Mouse (Mus musculus): Measurements from ENCODE around the gene Thsd7b. TPM values are rescaled to one million over a fixed set of nuclear protein-coding genes. Genes with fewer than 3 reads are reported as not detected.

The Thsd7b gene
- polyA plus RNA-seq, 1 experiment from 2014 or later, result 0.77 TPM

GRCm38 (mm10) chr1:129675878-129676277 is 402.8 kb downstream of the Thsd7b start:
- no peak overlapping the region for H3K9ac ChIP-seq
- no peaks in the 10 kb centered on the region for H3K4me1 ChIP-seq
- WGBS, result 14% methylated on average over 1 of the region's 1 CpGs
- ATAC-seq (replicated peaks; ENCODE audit: low FRiP score), result peak; percentile 54; the same call in 1 of the 2 replicates
- H3K4me3 ChIP-seq (replicated peaks), result no peak overlapping the region
- no peaks in the 10 kb centered on the region for H3K36me3 ChIP-seq
- no peaks in the 10 kb centered on the region for H3K9me3 ChIP-seq (replicated peaks)
- no peaks in the 10 kb centered on the region for H3K27me3 ChIP-seq
- no peak overlapping the region for H3K27ac ChIP-seq
- no peak overlapping the region for H3K4me2 ChIP-seq

DNA sequence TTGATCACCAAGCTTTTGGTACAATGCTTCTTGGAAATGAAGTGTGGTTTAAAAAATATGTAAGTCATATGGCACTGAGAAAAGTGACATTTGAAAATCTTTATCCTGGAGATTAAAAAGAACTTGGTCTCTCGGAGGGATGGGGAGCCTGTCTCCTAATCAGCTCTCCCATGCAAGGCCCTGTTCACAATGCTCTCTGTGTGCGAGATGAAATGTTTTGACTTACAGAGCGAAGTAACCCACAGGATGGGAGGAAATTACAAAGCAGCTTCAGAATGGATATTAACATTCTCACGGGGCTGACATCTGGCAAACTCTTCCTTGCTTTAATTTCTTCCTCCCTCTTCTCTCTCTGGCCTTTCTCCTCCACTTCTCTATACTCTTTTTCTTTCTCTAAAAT is 405.7 kb downstream of the Thsd7b start:
- no peak overlapping the region for H3K27ac ChIP-seq
- 64% methylated on average over 4 of the region's 4 CpGs for WGBS
- no peaks in the 10 kb centered on the region for H3K9me3 ChIP-seq (replicated peaks)
- H3K4me2 ChIP-seq, result no peak overlapping the region
- no peaks in the 10 kb centered on the region for H3K27me3 ChIP-seq
- ATAC-seq (replicated peaks; ENCODE audit: low FRiP score), result no peak
- H3K4me1 ChIP-seq, result no peaks in the 10 kb centered on the region
- H3K9ac ChIP-seq, result no peak overlapping the region
- no peak overlapping the region for H3K4me3 ChIP-seq (replicated peaks)
- no peaks in the 10 kb centered on the region for H3K36me3 ChIP-seq

DNA sequence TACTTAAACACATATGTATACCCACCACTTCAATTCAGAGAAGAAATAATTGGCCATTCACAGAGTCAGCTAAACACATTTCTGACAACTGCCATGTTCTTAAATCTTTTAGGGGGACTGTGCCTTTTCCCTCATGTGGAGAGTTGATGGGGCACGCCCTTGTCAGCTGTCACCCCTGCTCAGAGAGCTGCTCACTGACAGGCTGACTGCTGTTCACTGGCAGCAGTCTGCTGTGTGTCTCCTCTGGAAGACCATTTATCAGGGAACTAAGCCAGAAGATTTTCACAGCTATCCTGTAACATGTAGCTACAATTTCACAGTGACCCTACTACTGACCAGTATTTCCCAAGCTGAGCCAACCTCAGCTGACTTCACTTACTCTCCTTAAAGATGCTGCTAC is 432.6 kb downstream of the Thsd7b start:
- Histone ChIP-seq H3K27me3 (no peaks in the 10 kb centered on the region), H3K36me3 (no peaks in the 10 kb centered on the region), H3K9ac (no peak overlapping the region), H3K4me1 (no peaks in the 10 kb centered on the region), H3K9me3 (replicated peaks) (peaks cover 3% of the 10 kb centered on the region; the same call in 1 of the 2 replicates), H3K27ac (no peak overlapping the region), H3K4me3 (replicated peaks) (no peak overlapping the region), H3K4me2 (no peak overlapping the region)
- WGBS, result 90% methylated on average over 1 of the region's 1 CpGs
- ATAC-seq (replicated peaks; ENCODE audit: low FRiP score), result no peak

DNA sequence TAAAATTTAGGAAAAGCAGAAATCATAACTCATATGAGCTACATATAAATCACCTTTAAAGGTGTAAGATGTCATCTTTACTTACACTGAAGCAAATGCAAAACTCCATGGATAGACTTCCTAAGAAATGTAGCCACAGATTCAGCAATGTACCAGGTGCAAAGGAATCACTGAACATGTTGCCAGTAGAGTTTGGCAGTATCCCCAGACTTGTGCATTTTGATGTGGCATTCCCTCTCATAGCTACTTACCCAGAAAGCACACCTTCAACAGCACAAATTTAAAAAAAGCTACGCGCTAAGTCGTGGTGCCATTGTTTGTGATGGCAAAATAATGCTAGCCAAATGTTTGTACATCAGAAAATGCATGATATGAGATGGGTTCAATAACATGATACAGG is 439.6 kb downstream of the Thsd7b start:
- H3K4me1 ChIP-seq, result no peaks in the 10 kb centered on the region
- no peaks in the 10 kb centered on the region for H3K9me3 ChIP-seq (replicated peaks)
- no peak for ATAC-seq (replicated peaks; ENCODE audit: low FRiP score)
- H3K27ac ChIP-seq, result no peak overlapping the region
- H3K9ac ChIP-seq, result no peak overlapping the region
- no peaks in the 10 kb centered on the region for H3K27me3 ChIP-seq
- WGBS, result 95% methylated on average over 3 of the region's 3 CpGs
- no peak overlapping the region for H3K4me2 ChIP-seq
- H3K4me3 ChIP-seq (replicated peaks), result no peak overlapping the region
- H3K36me3 ChIP-seq, result no peaks in the 10 kb centered on the region

DNA sequence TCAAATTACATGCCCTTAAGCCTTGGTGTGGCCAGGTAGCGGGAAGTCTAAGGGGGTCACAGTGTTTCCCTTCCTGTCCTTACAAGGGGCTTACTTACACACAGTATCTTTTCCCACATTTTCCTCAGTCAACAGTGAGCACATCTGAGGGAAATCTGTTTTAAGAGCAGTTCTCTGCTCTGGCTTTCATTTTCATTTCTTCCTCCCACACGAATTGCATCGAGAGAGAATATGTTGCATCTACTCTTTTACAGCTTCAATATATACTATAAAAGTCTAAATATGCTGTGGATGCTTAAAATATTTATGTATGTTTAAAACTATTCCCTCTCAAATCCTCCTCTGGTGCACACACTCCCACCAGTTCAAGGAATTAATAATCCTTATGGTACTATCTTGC is 440.5 kb downstream of the Thsd7b start:
- H3K9ac ChIP-seq, result no peak overlapping the region
- H3K27me3 ChIP-seq, result no peaks in the 10 kb centered on the region
- H3K9me3 ChIP-seq (replicated peaks), result no peaks in the 10 kb centered on the region
- no peak for ATAC-seq (replicated peaks; ENCODE audit: low FRiP score)
- H3K4me3 ChIP-seq (replicated peaks), result no peak overlapping the region
- H3K4me2 ChIP-seq, result no peak overlapping the region
- H3K27ac ChIP-seq, result no peak overlapping the region
- H3K4me1 ChIP-seq, result no peaks in the 10 kb centered on the region
- 35% methylated on average over 3 of the region's 3 CpGs for WGBS
- H3K36me3 ChIP-seq, result no peaks in the 10 kb centered on the region

GRCm38 (mm10) chr1:129719592-129719991 is 446.5 kb downstream of the Thsd7b start:
- no peak overlapping the region for H3K4me2 ChIP-seq
- H3K4me3 ChIP-seq (replicated peaks), result no peak overlapping the region
- H3K27me3 ChIP-seq, result no peaks in the 10 kb centered on the region
- H3K9ac ChIP-seq, result no peak overlapping the region
- no peaks in the 10 kb centered on the region for H3K9me3 ChIP-seq (replicated peaks)
- H3K4me1 ChIP-seq, result no peaks in the 10 kb centered on the region
- H3K36me3 ChIP-seq, result no peaks in the 10 kb centered on the region
- H3K27ac ChIP-seq, result no peak overlapping the region
- ATAC-seq (replicated peaks; ENCODE audit: low FRiP score), result no peak

DNA sequence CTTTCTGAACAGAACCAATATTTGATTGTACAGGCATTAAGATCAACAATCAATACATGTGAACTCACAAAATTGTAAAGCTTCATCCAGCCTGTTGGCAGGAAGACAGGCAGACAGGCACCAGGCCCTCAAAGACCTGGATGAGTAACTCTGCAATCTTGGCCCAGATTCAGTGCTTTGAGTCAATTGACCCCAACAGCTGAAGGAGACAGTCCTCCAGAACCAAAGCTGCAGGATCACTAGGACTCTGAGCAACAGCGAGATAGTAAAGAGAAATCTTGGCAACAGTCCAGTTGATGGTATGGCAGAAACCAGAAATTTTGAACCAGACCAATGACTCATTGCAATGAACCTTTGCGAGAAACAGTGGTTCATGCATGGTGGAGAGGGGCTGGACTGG is 458.9 kb downstream of the Thsd7b start:
- no peak overlapping the region for H3K4me3 ChIP-seq (replicated peaks)
- H3K9me3 ChIP-seq (replicated peaks), result no peaks in the 10 kb centered on the region
- no peaks in the 10 kb centered on the region for H3K36me3 ChIP-seq
- H3K27me3 ChIP-seq, result no peaks in the 10 kb centered on the region
- 88% methylated on average over 2 of the region's 2 CpGs for WGBS
- no peak for ATAC-seq (replicated peaks; ENCODE audit: low FRiP score)
- H3K9ac ChIP-seq, result no peak overlapping the region
- no peak overlapping the region for H3K27ac ChIP-seq
- no peak overlapping the region for H3K4me2 ChIP-seq
- no peaks in the 10 kb centered on the region for H3K4me1 ChIP-seq

- Histone ChIP-seq H3K4me3 (replicated peaks) (no peak overlapping the region), H3K4me2 (no peak overlapping the region), H3K27me3 (no peaks in the 10 kb centered on the region), H3K9me3 (replicated peaks) (no peaks in the 10 kb centered on the region), H3K36me3 (no peaks in the 10 kb centered on the region), H3K9ac (no peak overlapping the region), H3K27ac (no peak overlapping the region), H3K4me1 (no peaks in the 10 kb centered on the region)
- WGBS, result 47% methylated on average over 3 of the region's 3 CpGs
- ATAC-seq (replicated peaks; ENCODE audit: low FRiP score), result no peak
Measured at GRCm38 (mm10) chr1:129747595-129747994, 474.5 kb downstream of the Thsd7b start.

DNA sequence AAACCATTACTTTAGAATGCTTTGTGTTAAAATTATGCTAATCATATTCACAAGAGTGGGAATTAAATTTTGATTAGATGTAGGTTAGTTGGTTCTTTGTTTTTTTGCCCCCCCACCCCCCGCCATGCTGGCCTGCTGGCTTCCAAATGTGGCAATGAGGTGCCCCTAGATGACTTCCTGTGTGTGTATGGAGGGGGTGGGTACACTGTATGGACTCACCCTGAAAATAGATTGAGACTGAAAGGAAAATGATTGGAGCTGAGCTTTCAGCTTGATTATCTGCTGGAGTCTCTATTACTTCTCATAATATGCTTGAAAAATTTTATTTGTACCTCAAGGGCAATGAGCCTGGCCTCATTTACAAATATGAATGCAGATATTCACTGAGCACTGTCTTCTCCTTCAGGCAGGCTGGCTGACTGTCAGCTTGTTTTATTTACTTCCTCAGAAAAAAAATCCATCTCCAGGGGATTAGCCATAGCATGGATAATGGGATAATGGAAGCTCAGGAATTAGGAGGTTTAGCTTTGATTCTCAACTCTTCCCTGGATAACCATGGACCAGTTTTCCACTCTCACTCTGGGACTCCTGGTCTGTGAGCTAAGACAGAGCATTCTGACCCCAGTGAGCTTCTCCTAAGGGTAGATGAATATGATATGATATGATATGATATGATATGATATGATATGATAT is 483.6 kb downstream of the Thsd7b start:
- Histone ChIP-seq H3K4me2 (no peak overlapping the region), H3K27ac (no peak overlapping the region), H3K9me3 (replicated peaks) (no peaks in the 10 kb centered on the region), H3K27me3 (no peaks in the 10 kb centered on the region), H3K4me3 (replicated peaks) (no peak overlapping the region), H3K4me1 (no peaks in the 10 kb centered on the region), H3K9ac (no peak overlapping the region), H3K36me3 (no peaks in the 10 kb centered on the region)
- 75% methylated on average over 1 of the region's 1 CpGs for WGBS
- ATAC-seq (replicated peaks; ENCODE audit: low FRiP score), result no peak

DNA sequence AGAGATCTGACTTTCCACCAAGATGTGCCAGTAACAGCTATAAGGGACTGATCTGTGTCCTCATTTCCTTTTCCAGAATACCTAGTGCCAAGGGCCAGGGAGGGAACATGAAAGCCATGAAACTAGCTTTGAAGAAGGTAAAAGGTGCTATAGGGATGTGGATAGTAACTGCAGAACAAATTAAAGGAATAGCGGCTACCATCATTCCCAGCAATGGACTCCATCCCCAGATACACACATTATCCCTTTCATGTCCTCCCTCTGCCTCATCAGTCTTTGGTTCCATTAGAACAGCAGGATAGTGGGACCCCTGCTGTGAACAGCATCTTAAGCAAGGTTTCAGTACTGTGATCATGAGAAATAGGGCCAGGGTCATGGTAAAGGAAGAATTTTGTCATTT is 485.9 kb downstream of the Thsd7b start:
- Histone ChIP-seq H3K4me3 (replicated peaks) (no peak overlapping the region), H3K9me3 (replicated peaks) (no peaks in the 10 kb centered on the region), H3K4me1 (no peaks in the 10 kb centered on the region), H3K36me3 (no peaks in the 10 kb centered on the region), H3K9ac (no peak overlapping the region), H3K27ac (no peak overlapping the region), H3K4me2 (no peak overlapping the region), H3K27me3 (no peaks in the 10 kb centered on the region)
- 95% methylated on average over 1 of the region's 1 CpGs for WGBS
- ATAC-seq (replicated peaks; ENCODE audit: low FRiP score), result no peak

DNA sequence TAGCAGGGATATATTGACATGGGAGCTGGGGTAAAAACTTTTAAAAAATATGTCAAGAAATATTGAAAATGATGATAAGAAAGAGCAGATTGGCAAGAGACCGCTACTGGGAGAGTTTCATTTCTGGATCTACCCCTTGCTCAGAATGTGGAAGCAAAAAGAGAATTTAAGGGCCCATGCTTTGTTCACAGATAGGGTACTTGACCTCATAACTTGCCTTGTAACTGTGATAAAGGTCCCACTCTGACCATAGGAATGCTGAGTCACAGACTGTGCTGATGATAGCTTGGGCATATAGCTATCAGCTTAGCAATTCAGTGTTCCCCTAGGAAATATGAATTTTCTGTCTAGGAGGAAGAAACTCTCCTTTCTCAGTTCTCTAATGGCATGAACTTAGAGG is 488.1 kb downstream of the Thsd7b start:
- no peaks in the 10 kb centered on the region for H3K36me3 ChIP-seq
- no peak overlapping the region for H3K9ac ChIP-seq
- no peak for ATAC-seq (replicated peaks; ENCODE audit: low FRiP score)
- no peak overlapping the region for H3K4me3 ChIP-seq (replicated peaks)
- H3K9me3 ChIP-seq (replicated peaks), result no peaks in the 10 kb centered on the region
- H3K4me2 ChIP-seq, result no peak overlapping the region
- WGBS, result 87% methylated on average over 1 of the region's 1 CpGs
- H3K27ac ChIP-seq, result no peak overlapping the region
- H3K27me3 ChIP-seq, result no peaks in the 10 kb centered on the region
- no peaks in the 10 kb centered on the region for H3K4me1 ChIP-seq

DNA sequence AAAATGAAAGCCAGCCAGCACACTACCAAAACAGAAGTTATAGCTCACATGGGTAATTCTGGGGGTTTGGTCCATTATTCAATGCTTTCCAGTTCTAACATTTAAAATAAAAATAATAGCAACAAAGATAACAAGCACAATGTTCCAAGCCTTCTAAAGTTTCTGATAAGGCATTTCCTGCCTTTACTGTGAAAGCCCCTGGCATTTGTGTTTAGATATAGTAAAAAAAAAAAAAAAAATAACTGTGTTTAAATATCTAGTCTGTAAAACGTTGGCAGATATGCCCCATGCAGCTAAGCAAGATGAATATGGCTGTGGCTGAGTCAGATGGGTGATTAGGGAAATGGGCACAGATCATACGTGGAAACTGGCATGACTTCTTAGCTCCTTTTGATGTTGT is 491.6 kb downstream of the Thsd7b start:
- ATAC-seq (replicated peaks; ENCODE audit: low FRiP score), result no peak
- no peaks in the 10 kb centered on the region for H3K36me3 ChIP-seq
- 36% methylated on average over 2 of the region's 2 CpGs for whole genome bisulfite sequencing
- H3K9me3 ChIP-seq (replicated peaks), result no peaks in the 10 kb centered on the region
- no peak overlapping the region for H3K27ac ChIP-seq
- no peaks in the 10 kb centered on the region for H3K4me1 ChIP-seq
- H3K4me2 ChIP-seq, result no peak overlapping the region
- H3K9ac ChIP-seq, result no peak overlapping the region
- no peak overlapping the region for H3K4me3 ChIP-seq (replicated peaks)
- H3K27me3 ChIP-seq, result no peaks in the 10 kb centered on the region

GRCm38 (mm10) chr1:129777055-129777454 is 504.0 kb downstream of the Thsd7b start:
- H3K36me3 ChIP-seq, result no peaks in the 10 kb centered on the region
- no peaks in the 10 kb centered on the region for H3K27me3 ChIP-seq
- 89% methylated on average over 5 of the region's 5 CpGs for WGBS
- H3K4me1 ChIP-seq, result peaks cover 3% of the 10 kb centered on the region; the same call in 1 of the 2 replicates
- no peak overlapping the region for H3K27ac ChIP-seq
- no peak overlapping the region for H3K4me3 ChIP-seq (replicated peaks)
- ATAC-seq (replicated peaks; ENCODE audit: low FRiP score), result no peak
- H3K4me2 ChIP-seq, result no peak overlapping the region
- no peak overlapping the region for H3K9ac ChIP-seq
- H3K9me3 ChIP-seq (replicated peaks), result no peaks in the 10 kb centered on the region
